Mouse (Mus musculus) ZHBTc4 (cell line): ENCODE results near the gene Xpo4.

ENCODE experiments used
- DNase-seq: peaks from one replicate; pipeline ENCODE4 v3.0.0-alpha.2; 2011; ENCODE audit warnings: low read depth, low spot score

Gene Xpo4

GRCm38 (mm10) chr14:57609816-57610329 lies 55.4 kb downstream of the Xpo4 start:
- DNase-seq = no peak

GRCm38 (mm10) chr14:57607500-57607899 lies 57.7 kb downstream of the Xpo4 start:
- no peak for DNase-seq

- DNase-seq = no peak
Observed at GRCm38 (mm10) chr14:57606663-57607365, 58.4 kb downstream of the Xpo4 start.

GRCm38 (mm10) chr14:57593279-57593678 lies 72.0 kb downstream of the Xpo4 start:
- DNase-seq = no peak

DNA sequence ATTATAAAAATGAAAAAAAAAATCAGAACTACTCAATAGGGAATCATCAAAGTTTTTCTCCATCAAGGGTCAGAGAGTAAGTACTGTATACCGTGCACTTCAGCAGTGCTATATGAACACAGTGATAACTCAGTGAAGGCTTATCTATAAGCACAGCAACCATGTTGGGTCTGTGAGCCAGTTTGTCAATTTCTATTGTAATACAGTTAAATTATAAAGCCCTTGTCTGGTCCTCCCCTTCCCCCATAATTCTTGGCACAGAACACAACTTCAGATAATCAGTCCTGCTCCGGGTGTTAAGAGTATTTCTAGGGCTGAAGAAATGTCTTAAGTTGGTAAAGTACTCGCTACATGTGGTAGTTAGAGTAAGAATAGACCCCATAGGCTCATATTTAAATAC lies 73.4 kb downstream of the Xpo4 start:
- no peak for DNase-seq

DNA sequence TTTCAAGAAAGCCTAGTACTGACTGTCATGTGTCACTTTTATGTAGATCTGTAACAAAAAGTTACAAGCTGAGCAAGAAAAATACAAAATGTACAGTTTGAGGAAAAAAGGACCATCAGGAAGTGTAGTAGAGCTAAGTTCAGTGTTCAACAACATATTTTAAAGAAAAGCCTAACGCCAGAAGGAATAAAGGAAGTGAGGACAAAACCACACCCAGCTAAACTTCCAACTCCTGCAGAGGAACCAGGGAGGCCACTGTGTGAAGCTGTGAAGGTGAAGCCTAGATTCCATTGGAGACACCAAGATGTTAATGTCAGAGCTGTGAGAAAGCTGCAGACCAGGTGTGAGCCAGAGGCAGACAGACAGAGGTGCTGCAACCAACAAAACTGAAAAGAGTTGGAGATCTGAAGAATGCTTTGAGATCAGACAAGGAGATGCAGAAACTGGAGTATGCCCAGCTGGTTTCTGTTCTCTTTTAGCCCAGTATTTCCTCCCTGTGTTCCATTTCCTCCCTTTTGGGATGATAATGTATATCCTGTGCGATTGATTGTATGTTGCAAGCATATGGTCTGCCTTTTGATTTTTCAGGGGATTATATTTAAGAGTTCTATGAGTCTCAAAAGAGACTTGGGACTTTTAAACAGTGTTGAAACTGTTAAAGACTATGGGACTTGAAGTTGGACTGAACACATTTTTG lies 88.7 kb downstream of the Xpo4 start:
- no peak for DNase-seq

GRCm38 (mm10) chr14:57574792-57575587 lies 90.2 kb downstream of the Xpo4 start:
- DNase-seq = no peak

- peak; percentile 96 for DNase-seq
Observed at GRCm38 (mm10) chr14:57571155-57572133, 93.8 kb downstream of the Xpo4 start, which contains the start of gene Eef1akmt1. Eef1akmt1 (minus strand) TSS chr14:57571612.

DNA sequence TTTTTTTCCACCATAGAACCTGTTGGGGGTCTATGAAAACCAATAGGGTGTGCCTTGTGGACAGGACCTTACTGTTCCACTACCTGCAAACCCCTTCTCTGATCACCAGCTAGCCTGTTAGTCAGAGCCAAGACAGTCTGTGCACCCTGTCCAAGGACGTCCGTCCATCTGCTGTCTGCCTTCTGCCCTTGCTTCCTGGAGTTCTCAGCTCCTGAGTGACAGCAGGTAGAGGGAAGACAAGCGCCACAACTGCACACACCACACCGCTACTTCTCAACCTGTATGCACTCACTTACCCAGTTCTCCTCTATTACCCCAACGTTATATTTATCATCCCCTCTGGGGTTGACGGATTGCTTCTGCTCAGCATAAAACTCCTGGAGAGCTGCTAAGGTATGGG lies 99.6 kb downstream of the Xpo4 start:
- no peak for DNase-seq

DNA sequence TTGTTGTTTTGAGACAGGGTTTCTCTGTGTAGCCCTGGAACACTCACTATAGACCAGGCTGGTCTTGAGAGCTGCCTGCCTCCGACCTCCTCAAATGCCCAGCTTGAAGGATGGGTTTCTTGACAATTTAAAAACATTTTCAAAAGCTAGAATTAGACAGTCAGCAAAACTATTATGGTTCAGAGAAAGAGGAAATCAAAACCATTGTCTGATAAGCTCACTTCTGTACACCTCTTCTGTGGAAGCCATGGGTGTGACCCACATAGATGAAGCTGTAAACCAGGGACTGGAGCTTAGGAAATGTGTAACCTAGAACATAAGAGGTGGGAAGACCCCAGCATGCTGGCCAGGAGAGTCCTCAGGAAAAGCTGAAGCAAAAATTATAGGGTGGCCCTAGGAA lies 108.3 kb downstream of the Xpo4 start:
- no peak for DNase-seq

- DNase-seq = no peak
Observed at GRCm38 (mm10) chr14:57555471-57556070, 109.7 kb downstream of the Xpo4 start.

GRCm38 (mm10) chr14:57554434-57554833 lies 110.8 kb downstream of the Xpo4 start:
- DNase-seq = peak; percentile 74

GRCm38 (mm10) chr14:57552945-57553344 lies 112.3 kb downstream of the Xpo4 start:
- DNase-seq = no peak

DNA sequence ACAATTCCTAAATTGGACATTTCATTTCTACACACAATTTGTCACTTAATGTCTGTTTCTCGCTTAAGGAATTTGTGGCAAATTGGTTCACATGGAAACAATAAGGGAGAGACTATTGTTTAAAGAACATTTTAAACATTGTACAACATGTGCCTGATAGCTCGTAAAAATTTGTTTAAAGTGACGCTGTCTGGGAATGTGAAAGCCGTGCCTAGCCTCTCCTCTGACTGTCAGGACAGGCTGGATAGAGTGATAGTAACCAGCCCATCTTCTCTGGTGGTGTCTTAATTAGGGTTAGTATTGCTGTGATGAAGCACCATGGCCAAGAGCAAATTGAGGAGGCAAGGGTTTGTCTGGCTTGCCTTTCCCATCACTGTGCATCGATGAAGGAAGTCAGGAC lies 118.2 kb downstream of the Xpo4 start:
- DNase-seq = no peak

- DNase-seq = peak; percentile 46
Observed at GRCm38 (mm10) chr14:57546557-57547021, 118.6 kb downstream of the Xpo4 start.

GRCm38 (mm10) chr14:57546131-57546530 lies 119.1 kb downstream of the Xpo4 start:
- no peak for DNase-seq

- DNase-seq = peak; percentile 47
Observed at GRCm38 (mm10) chr14:57545526-57545925, 119.7 kb downstream of the Xpo4 start.

DNA sequence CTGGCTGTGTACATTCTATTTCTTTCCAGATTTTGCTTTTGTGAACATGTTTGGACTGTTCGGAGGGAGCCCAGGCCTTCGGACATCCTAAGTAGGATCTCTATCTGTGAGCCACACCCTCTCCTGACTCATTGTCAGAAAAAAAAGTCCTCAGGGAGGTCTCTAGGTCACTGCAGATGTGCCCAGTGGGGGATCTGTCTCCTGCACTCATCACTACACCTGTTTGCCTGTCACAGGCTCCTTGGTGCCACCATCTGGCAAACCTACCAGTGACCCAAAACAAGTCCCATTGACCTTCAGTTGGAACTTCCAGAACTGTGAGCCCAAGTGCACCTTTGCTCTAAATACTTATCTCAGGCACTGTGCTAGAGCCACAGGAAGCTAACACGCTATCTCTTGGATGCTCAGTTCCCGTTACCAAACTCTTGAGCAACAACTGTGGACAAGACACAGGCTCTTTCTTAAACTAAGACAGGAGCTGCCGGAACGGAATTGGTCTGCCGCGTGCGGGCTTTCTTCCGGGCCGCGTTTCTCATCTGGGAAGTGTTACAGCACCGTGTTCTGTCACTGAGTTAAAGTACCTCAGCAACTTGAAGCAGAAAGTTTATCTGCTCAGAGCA lies 121.7 kb downstream of the Xpo4 start:
- DNase-seq = no peak

DNA sequence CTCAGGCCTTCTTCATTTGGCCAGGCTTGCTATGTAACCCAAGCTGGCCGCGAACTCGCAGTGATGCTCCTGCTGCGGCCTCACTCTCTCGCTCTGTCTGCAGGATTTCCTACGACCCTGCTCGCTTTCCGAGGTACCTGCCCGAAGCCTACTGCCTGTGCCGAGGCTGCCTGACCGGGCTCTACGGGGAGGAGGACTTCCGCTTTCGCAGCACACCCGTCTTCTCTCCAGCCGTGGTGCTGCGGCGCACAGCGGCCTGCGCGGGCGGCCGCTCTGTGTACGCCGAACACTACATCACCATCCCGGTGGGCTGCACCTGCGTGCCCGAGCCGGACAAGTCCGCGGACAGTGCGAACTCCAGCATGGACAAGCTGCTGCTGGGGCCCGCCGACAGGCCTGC lies 123.0 kb downstream of the Xpo4 start:
- peak; percentile 65 for DNase-seq

DNA sequence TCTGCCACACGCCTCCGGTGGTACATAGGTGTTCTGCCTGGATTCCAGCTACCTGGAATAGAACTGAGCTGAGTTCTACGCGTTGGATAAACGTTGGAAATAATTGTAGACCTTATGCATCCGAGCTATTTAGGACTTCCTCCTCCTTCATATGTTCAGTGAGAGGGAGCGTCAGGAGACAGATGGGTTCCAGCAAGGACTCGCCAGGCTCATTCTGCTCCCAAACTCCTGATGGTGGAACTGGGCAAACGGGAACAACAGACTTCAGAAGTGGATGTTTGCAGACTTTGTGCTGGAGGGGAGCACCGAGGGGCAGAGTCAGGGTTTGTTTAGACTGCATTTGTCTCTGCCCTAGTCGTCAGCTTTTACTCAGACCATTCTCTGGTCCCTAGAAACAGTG lies 124.5 kb downstream of the Xpo4 start:
- no peak for DNase-seq
